Mouse (Mus musculus): ENCODE measurements around the gene Tufm.

- no peak for TF ChIP-seq POLR2A (IDR thresholded peaks at IDR 0.05; ENCODE audit: low read depth, low read length)
- TF ChIP-seq CTCF (IDR thresholded peaks at IDR 0.05; ENCODE audit: borderline replicate concordance, insufficient read depth, low read length), result no peak
Observed at GRCm38 (mm10) chr7:126470077-126470476, 17.1 kb upstream of the Tufm start.
